Mouse (Mus musculus) ES-Bruce4 (cell line): Measurements from ENCODE around the gene Oas1e. TPM values are rescaled to one million over a fixed set of nuclear protein-coding genes. Genes with fewer than 3 reads are reported as not detected.

Source experiments
- H3K27ac ChIP-seq: 2 replicates; pipeline ENCODE4 v1.5.1; 2012; ENCODE audit warnings: low read length, inconsistent platforms; ENCODE audit not compliant: insufficient read depth
- H3K27me3 ChIP-seq: 2 replicates; pipeline ENCODE4 v1.6.1; 2012; ENCODE audit warnings: mild to moderate bottlenecking, low read length, inconsistent platforms; ENCODE audit not compliant: control insufficient read depth, poor library complexity, insufficient read depth, severe bottlenecking
- H3K36me3 ChIP-seq: 2 replicates; pipeline ENCODE4 v1.6.1; 2012; ENCODE audit warnings: inconsistent platforms, mild to moderate bottlenecking, low read length, moderate library complexity; ENCODE audit not compliant: control insufficient read depth, poor library complexity, insufficient read depth, severe bottlenecking
- H3K4me1 ChIP-seq: one replicate; pipeline ENCODE4 v1.8.1; 2011; ENCODE audit warnings: low read length; ENCODE audit not compliant: control insufficient read depth, insufficient read depth
- H3K4me3 ChIP-seq: 2 replicates; pipeline ENCODE4 v1.5.1; 2011; ENCODE audit warnings: low read depth, mild to moderate bottlenecking, low read length
- H3K9ac ChIP-seq: 2 replicates; pipeline ENCODE4 v1.6.1; 2012; ENCODE audit warnings: low read depth, mild to moderate bottlenecking, inconsistent platforms; ENCODE audit not compliant: poor library complexity, severe bottlenecking
- H3K9me3 ChIP-seq: replicated peaks from 2 replicates; pipeline ENCODE4 v1.6.1; 2012; ENCODE audit warnings: mild to moderate bottlenecking, low read length, inconsistent platforms; ENCODE audit not compliant: control insufficient read depth, poor library complexity, insufficient read depth, severe bottlenecking
- CTCF ChIP-seq: IDR thresholded peaks from one replicate; pipeline ENCODE4 v1.8.1; 2011; ENCODE audit warnings: low read depth, low read length
- POLR2A ChIP-seq: IDR thresholded peaks from one replicate; pipeline ENCODE4 v1.8.1; 2011; ENCODE audit warnings: low read length; ENCODE audit not compliant: insufficient read depth
- polyA plus RNA-seq: library from polyadenylated mRNA; stranded (reverse); fragments of >200 nt; gene quantifications from 2 replicates; pipeline ENCODE4 v1.2.4, GENCODE M21; 2011; ENCODE audit warnings: low read depth; ENCODE audit not compliant: missing spikeins, insufficient read depth, insufficient read length

Oas1e gene
- polyA plus RNA-seq, 1 experiment = not detected

- Histone ChIP-seq H3K9ac (no peak overlapping the region), H3K9me3 (no peaks in the 10 kb centered on the region), H3K4me3 (no peak overlapping the region), H3K27me3 (no peaks in the 10 kb centered on the region), H3K36me3 (no peaks in the 10 kb centered on the region), H3K4me1 (peaks cover 4% of the 10 kb centered on the region), H3K27ac (no peak overlapping the region)
- TF ChIP-seq CTCF (peak; percentile 55), POLR2A (no peak)
These were observed 53.2 kb downstream of the Oas1e start for GRCm38 (mm10) chr5:120742125-120742524.

Other genes with a start within 250 kb of the Oas1e start
- gene Tpcn1, start 206.9 kb downstream of the Oas1e start, polyA plus RNA-seq = 13.2 and 17.1 TPM in 2 replicates
- 0.37 and 0.43 TPM in 2 replicates for gene Iqcd, start 206.5 kb downstream of the Oas1e start, polyA plus RNA-seq
- gene Rita1, start 182.9 kb downstream of the Oas1e start, polyA plus RNA-seq = 13.0 and 13.1 TPM in 2 replicates
- gene Ddx54, start 182.8 kb downstream of the Oas1e start, polyA plus RNA-seq = 49.7 and 49.9 TPM in 2 replicates
- gene Cfap73, start 161.3 kb downstream of the Oas1e start, polyA plus RNA-seq = not detected in 2 replicates
- 2.0 and 3.5 TPM in 2 replicates for gene Rasal1, start 146.7 kb downstream of the Oas1e start, polyA plus RNA-seq
- 19.1 and 21.0 TPM in 2 replicates for gene Dtx1, start 83.6 kb downstream of the Oas1e start, polyA plus RNA-seq
- 0.76 and 0.84 TPM in 2 replicates for gene Oas2, start 45.7 kb downstream of the Oas1e start, polyA plus RNA-seq
- 1.7 and 1.9 TPM in 2 replicates for gene Oas3, start 17.9 kb downstream of the Oas1e start, polyA plus RNA-seq
- gene Oas1c, start 17.0 kb upstream of the Oas1e start, polyA plus RNA-seq = 3.0 and 4.3 TPM in 2 replicates
- gene Oas1f, start 51.8 kb upstream of the Oas1e start, polyA plus RNA-seq = not detected in 2 replicates
- not detected in 2 replicates for gene Oas1h, start 65.9 kb upstream of the Oas1e start, polyA plus RNA-seq
- gene Oas1g, start 92.1 kb upstream of the Oas1e start, polyA plus RNA-seq = 0.97 and 1.5 TPM in 2 replicates
- 2.3 TPM in 1 of 2 replicates, not detected in the other for gene Oas1a, start 112.0 kb upstream of the Oas1e start, polyA plus RNA-seq
- 0.35 and 0.45 TPM in 2 replicates for gene Oas1d, start 119.0 kb upstream of the Oas1e start, polyA plus RNA-seq
- not detected in 2 replicates for gene Rph3a, start 214.6 kb upstream of the Oas1e start, polyA plus RNA-seq